Mouse (Mus musculus) limb, embryonic 14.5 days (tissue): Measurements from ENCODE around the gene Frat1. TPM values are rescaled to one million over a fixed set of nuclear protein-coding genes. Genes with fewer than 3 reads are reported as not detected.

Experiments used
- ATAC-seq: fragments of 200-750 bp; cut with Nextera tagmentation; 2 replicates; pipeline ENCODE4 v1.8.0; 2017; ENCODE audit warnings: low read depth, moderate number of reproducible peaks, moderate TSS enrichment; ENCODE audit not compliant: low FRiP score
- DNase-seq: peaks from one replicate; pipeline ENCODE4 v3.0.0-alpha.2; 2015; ENCODE audit warnings: low spot score
- H3K27ac ChIP-seq: fragments of 300-500 bp; sonication (generic); replicated peaks from 2 replicates; pipeline ENCODE4 v1.5.1; 2014; ENCODE audit warnings: low read depth, mild to moderate bottlenecking, low read length, moderate library complexity, mixed read lengths
- H3K27me3 ChIP-seq: fragments of 300-500 bp; sonication (generic); 2 replicates; pipeline ENCODE4 v1.6.1; 2014; ENCODE audit warnings: low read length, mixed read lengths; ENCODE audit not compliant: control insufficient read depth, insufficient read depth
- H3K36me3 ChIP-seq: fragments of 300-500 bp; sonication (generic); 2 replicates; pipeline ENCODE4 v1.6.1; 2014; ENCODE audit warnings: mild to moderate bottlenecking, low read length, moderate library complexity, mixed read lengths; ENCODE audit not compliant: control insufficient read depth, insufficient read depth
- H3K4me1 ChIP-seq: fragments of 300-500 bp; sonication (generic); 2 replicates; pipeline ENCODE4 v1.6.1; 2014; ENCODE audit warnings: antibody characterized with exemption, low read length, mixed read lengths; ENCODE audit not compliant: control insufficient read depth, insufficient read depth
- H3K4me2 ChIP-seq: fragments of 300-500 bp; sonication (generic); replicated peaks from 2 replicates; pipeline ENCODE4 v1.6.1; 2014; ENCODE audit warnings: low read depth, mild to moderate bottlenecking, low read length, moderate library complexity; ENCODE audit not compliant: severe bottlenecking
- H3K4me3 ChIP-seq: fragments of 300-500 bp; sonication (generic); replicated peaks from 2 replicates; pipeline ENCODE4 v1.5.1; 2014; ENCODE audit warnings: low read length
- H3K9ac ChIP-seq: fragments of 300-500 bp; sonication (generic); 2 replicates; pipeline ENCODE4 v1.6.1; 2014; ENCODE audit warnings: mild to moderate bottlenecking, low read depth, low read length, moderate library complexity; ENCODE audit not compliant: severe bottlenecking
- H3K9me3 ChIP-seq: fragments of 300-500 bp; sonication (generic); 2 replicates; pipeline ENCODE4 v1.6.1; 2016; ENCODE audit warnings: low read length; ENCODE audit not compliant: control insufficient read depth
- POLR2A ChIP-seq: fragments of 200-500 bp; IDR thresholded peaks from 2 replicates; pipeline ENCODE4 v1.8.0; 2012; ENCODE audit warnings: inconsistent platforms, mild to moderate bottlenecking, moderate library complexity, borderline replicate concordance; ENCODE audit not compliant: insufficient read depth, insufficient read length; ENCODE audit errors: extremely low read depth
- WGBS: fragments of 180-500 bp; shearing (Covaris S2); extraction: QIAGEN DNeasy Blood & Tissue Kit; methylation state at CpG from one replicate; pipeline ENCODE4 v1.1.7; 2014; 5-methylcytosine and 5-hydroxymethylcytosine counted together
- polyA plus RNA-seq, 2 experiments: library from polyadenylated mRNA; depleted of rRNA in 1 of 2; stranded (reverse) in 1 of 2; unstranded in 1 of 2; fragments of >200 nt; fragmentation: Nextera tagmentation in 1 of 2; extraction: Ambion mirVana in 1 of 2; gene quantifications; 2 replicates each; pipeline versions ENCODE4 v1.2.1 to v1.2.3; 2012 to 2014

Gene Frat1
- polyA plus RNA-seq, 2 experiments = 1.5 to 4.6 TPM

DNA sequence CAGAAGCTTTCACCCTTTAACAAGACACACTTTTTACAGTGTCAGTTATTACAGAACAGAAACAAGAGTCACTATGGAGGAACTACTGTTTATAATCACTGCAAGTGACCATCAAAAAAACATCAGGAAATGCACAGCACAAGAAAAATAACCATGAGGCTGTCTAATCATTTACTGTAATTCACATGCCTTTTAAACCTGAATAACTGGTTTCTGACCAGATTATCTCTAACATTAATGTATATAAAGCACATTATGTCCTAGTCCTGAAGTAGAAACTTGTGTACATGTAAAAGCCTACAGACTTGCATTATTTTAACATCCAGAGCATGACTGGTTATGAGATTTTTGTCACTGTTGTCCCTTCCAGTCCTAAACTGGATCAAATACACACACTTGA is 35.8 kb upstream of the Frat1 start:
- Histone ChIP-seq H3K9ac (no peak overlapping the region), H3K27me3 (no peaks in the 10 kb centered on the region), H3K4me3 (no peak overlapping the region), H3K9me3 (no peaks in the 10 kb centered on the region), H3K4me1 (no peaks in the 10 kb centered on the region), H3K4me2 (no peak overlapping the region), H3K36me3 (peaks cover 11% of the 10 kb centered on the region), H3K27ac (no peak overlapping the region)
- TF ChIP-seq POLR2A = no peak
- DNase-seq = no peak
- ATAC-seq = no peak

DNA sequence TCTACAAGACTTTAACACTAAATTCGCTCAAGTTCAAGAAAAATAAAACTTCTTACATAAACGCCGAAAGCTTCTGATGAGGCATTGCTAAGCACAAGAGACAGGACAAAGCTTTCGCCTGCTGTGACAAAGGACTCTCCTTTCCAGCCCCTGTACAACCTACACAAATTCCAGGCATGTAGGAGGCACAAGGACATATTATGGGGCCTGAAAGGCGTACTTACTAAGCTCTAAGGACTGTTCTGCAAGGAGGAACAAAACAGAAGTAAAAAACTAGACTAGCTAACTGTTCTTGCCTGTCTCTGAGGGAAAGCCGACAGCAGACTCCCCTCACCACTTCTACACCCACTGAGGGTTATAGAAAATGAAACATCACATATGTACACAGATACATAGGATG is 34.9 kb upstream of the Frat1 start:
- Histone ChIP-seq H3K4me1 (no peaks in the 10 kb centered on the region; the same call in 1 of the 2 replicates), H3K4me3 (no peak overlapping the region), H3K9ac (no peak overlapping the region), H3K4me2 (no peak overlapping the region), H3K36me3 (peaks cover 7% of the 10 kb centered on the region), H3K9me3 (no peaks in the 10 kb centered on the region), H3K27ac (no peak overlapping the region), H3K27me3 (no peaks in the 10 kb centered on the region)
- DNase-seq (no peak), ATAC-seq (no peak)
- no peak for TF ChIP-seq POLR2A
- WGBS = 87% methylated on average over 6 of the region's 6 CpGs

DNA sequence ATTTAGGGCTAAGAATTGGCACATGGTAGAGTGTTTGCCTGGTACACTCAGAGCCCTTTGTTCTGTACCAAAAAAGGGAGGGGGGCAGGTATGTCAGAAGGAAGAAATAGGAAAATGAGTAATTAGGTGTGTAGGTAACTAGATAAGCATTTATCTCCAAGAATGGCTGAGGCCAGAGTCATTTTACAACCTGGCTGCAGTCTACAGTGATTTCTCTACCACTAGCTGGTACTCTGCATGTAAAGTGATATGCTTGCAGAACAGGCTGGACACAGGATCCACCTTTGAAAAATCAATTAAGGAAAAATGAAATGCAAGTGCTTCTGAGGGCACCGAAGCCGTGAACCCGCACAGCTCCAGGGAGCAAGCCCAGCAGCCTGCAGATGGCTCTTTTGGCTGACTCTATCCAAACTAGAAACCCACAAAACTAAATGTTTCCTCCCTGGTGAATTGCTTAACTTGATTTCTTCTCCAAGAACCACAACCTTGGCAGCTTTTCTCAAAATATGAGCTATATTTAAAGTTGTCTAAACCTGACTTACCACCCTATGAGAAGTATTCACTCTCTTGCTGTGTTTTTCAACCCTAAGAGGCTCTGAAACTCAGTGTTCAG is 33.5 kb upstream of the Frat1 start:
- WGBS = 70% methylated on average over 3 of the region's 3 CpGs
- TF ChIP-seq POLR2A = no peak
- no peaks in the 10 kb centered on the region for H3K9me3 ChIP-seq
- H3K27me3 ChIP-seq = no peaks in the 10 kb centered on the region
- H3K9ac ChIP-seq = no peak overlapping the region
- ATAC-seq = no peak
- H3K4me3 ChIP-seq = no peak overlapping the region
- peaks cover 5% of the 10 kb centered on the region for H3K36me3 ChIP-seq
- DNase-seq = peak; percentile 17
- no peak overlapping the region for H3K4me2 ChIP-seq
- no peak overlapping the region for H3K27ac ChIP-seq
- peaks cover 10% of the 10 kb centered on the region for H3K4me1 ChIP-seq

DNA sequence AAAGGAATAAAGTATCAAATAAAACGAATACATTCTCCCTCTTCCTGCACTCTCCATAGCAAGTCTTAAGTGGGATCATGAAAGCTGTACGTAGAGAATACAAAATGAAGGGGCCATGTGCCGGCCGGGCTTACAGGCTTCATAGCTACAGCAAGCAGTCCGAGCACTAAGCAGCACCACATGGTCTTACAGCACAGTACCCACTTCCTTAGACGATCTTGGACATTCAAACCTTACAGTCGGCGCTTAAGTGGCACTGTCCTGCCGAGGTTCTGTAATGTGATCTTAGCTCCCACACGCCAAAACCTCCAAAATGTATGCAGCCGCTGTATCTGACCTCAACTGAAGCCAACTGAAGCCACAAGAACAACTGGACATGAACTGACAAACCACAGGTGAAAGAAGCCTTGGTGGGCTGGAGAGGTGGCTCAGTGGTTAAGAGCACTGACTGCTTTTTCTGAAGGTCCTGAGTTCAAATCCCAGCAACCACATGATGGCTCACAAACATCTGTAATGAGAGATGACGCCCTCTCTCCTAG is 32.9 kb upstream of the Frat1 start:
- H3K9ac ChIP-seq = no peak overlapping the region
- no peaks in the 10 kb centered on the region for H3K36me3 ChIP-seq
- no peaks in the 10 kb centered on the region for H3K27me3 ChIP-seq
- TF ChIP-seq POLR2A = no peak
- DNase-seq (no peak), ATAC-seq (no peak)
- H3K27ac ChIP-seq = no peak overlapping the region
- 70% methylated on average over 12 of the region's 12 CpGs for WGBS
- H3K4me1 ChIP-seq = peaks cover 10% of the 10 kb centered on the region
- H3K4me2 ChIP-seq = no peak overlapping the region
- no peak overlapping the region for H3K4me3 ChIP-seq
- H3K9me3 ChIP-seq = no peaks in the 10 kb centered on the region

DNA sequence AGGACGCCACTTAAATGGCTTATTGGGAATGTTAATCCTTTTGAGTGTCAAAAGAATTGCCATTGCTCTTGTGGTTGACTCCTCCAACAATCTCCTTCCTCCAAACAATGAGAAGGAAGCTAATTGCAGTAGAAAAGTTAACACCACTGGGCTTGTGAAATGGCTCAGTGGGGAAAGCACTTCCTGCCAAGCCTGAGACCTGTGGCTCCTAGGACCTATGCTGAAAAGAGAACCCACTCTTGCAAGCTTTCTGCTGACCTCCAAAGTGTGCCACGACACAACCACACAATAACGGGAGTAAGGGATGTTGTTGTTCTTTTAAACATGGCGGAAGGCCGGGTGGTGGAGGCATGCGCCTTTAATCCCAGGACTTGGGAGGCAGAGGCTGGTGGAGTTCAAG is 32.2 kb upstream of the Frat1 start:
- Histone ChIP-seq H3K9me3 (no peaks in the 10 kb centered on the region), H3K4me1 (peaks cover 12% of the 10 kb centered on the region), H3K36me3 (no peaks in the 10 kb centered on the region), H3K27ac (no peak overlapping the region), H3K27me3 (no peaks in the 10 kb centered on the region), H3K9ac (no peak overlapping the region), H3K4me3 (no peak overlapping the region), H3K4me2 (no peak overlapping the region)
- no peak for ATAC-seq
- WGBS = 93% methylated on average over 6 of the region's 6 CpGs
- no peak for DNase-seq
- no peak for TF ChIP-seq POLR2A
